Mouse (Mus musculus) embryonic facial prominence, embryonic 15.5 days (tissue): Measurements from ENCODE around the gene Pdxk. TPM values are rescaled to one million over a fixed set of nuclear protein-coding genes. Genes with fewer than 3 reads are reported as not detected.

Source experiments
- ATAC-seq: fragments of 200-750 bp; cut with Nextera tagmentation; 2 replicates; pipeline ENCODE4 v1.8.0; 2017; ENCODE audit warnings: low read depth, moderate TSS enrichment; ENCODE audit not compliant: insufficient number of reproducible peaks, low FRiP score, low TSS enrichment
- H3K27ac ChIP-seq: fragments of 300-500 bp; sonication (generic); replicated peaks from 2 replicates; pipeline ENCODE4 v1.5.1; 2015; ENCODE audit warnings: mild to moderate bottlenecking, inconsistent platforms
- H3K27me3 ChIP-seq: fragments of 300-500 bp; sonication (generic); 2 replicates; pipeline ENCODE4 v1.6.1; 2015; ENCODE audit warnings: inconsistent platforms
- H3K36me3 ChIP-seq: fragments of 300-500 bp; sonication (generic); 2 replicates; pipeline ENCODE4 v1.6.1; 2015; ENCODE audit warnings: mild to moderate bottlenecking, inconsistent platforms
- H3K4me1 ChIP-seq: fragments of 300-500 bp; sonication (generic); 2 replicates; pipeline ENCODE4 v1.6.1; 2015; ENCODE audit warnings: inconsistent platforms
- H3K4me2 ChIP-seq: fragments of 300-500 bp; sonication (generic); replicated peaks from 2 replicates; pipeline ENCODE4 v1.6.1; 2015; ENCODE audit warnings: mild to moderate bottlenecking, inconsistent platforms
- H3K4me3 ChIP-seq: fragments of 300-500 bp; sonication (generic); replicated peaks from 2 replicates; pipeline ENCODE4 v1.5.1; 2015; ENCODE audit warnings: mild to moderate bottlenecking, inconsistent platforms
- H3K9ac ChIP-seq: fragments of 300-500 bp; sonication (generic); 2 replicates; pipeline ENCODE4 v1.6.1; 2015; ENCODE audit warnings: inconsistent platforms
- H3K9me3 ChIP-seq: fragments of 300-500 bp; sonication (generic); replicated peaks from 2 replicates; pipeline ENCODE4 v1.6.1; 2016; ENCODE audit warnings: inconsistent platforms
- WGBS: fragments of 180-500 bp; shearing (Covaris S2); methylation state at CpG from one replicate; pipeline ENCODE4 v1.1.7; 2015; 5-methylcytosine and 5-hydroxymethylcytosine counted together
- polyA plus RNA-seq: library from polyadenylated mRNA; unstranded; fragments of >200 nt; fragmentation: Nextera tagmentation; extraction: Ambion mirVana; gene quantifications from 2 replicates; pipeline ENCODE4 v1.2.1, GENCODE M21; 2015

The Pdxk gene
- polyA plus RNA-seq, 1 experiment from 2014 or later = 14.1 TPM

GRCm38 (mm10) chr10:78472046-78472445 is 7.3 kb upstream of the Pdxk start:
- Histone ChIP-seq H3K4me2 (no peak overlapping the region), H3K4me3 (no peak overlapping the region), H3K9me3 (no peaks in the 10 kb centered on the region), H3K4me1 (no peaks in the 10 kb centered on the region), H3K27me3 (no peaks in the 10 kb centered on the region), H3K36me3 (no peaks in the 10 kb centered on the region), H3K27ac (no peak overlapping the region), H3K9ac (no peak overlapping the region)
- no peak for ATAC-seq
- WGBS = 78% methylated on average over 3 of the region's 3 CpGs

GRCm38 (mm10) chr10:78470582-78471313 is 6.0 kb upstream of the Pdxk start:
- Histone ChIP-seq H3K9ac (no peak overlapping the region), H3K4me2 (no peak overlapping the region), H3K4me1 (no peaks in the 10 kb centered on the region), H3K4me3 (no peak overlapping the region), H3K27me3 (no peaks in the 10 kb centered on the region), H3K27ac (no peak overlapping the region), H3K9me3 (no peaks in the 10 kb centered on the region), H3K36me3 (no peaks in the 10 kb centered on the region)
- 29% methylated on average over 15 of the region's 15 CpGs for WGBS
- no peak for ATAC-seq

- Histone ChIP-seq H3K4me2 (no peak overlapping the region), H3K36me3 (no peaks in the 10 kb centered on the region), H3K4me3 (no peak overlapping the region), H3K27ac (no peak overlapping the region), H3K27me3 (no peaks in the 10 kb centered on the region), H3K9me3 (no peaks in the 10 kb centered on the region), H3K4me1 (peaks cover 22% of the 10 kb centered on the region), H3K9ac (no peak overlapping the region)
- no peak for ATAC-seq
- 27% methylated on average over 2 of the region's 2 CpGs for WGBS
These were observed 3.1 kb upstream of the Pdxk start for GRCm38 (mm10) chr10:78467761-78468310.

- WGBS = 77% methylated on average over 9 of the region's 9 CpGs
- H3K36me3 ChIP-seq = no peaks in the 10 kb centered on the region
- H3K4me1 ChIP-seq = peaks cover 22% of the 10 kb centered on the region
These were observed 1.9 kb upstream of the Pdxk start for GRCm38 (mm10) chr10:78466647-78467046.

GRCm38 (mm10) chr10:78465472-78465871 is 697 bp upstream of the Pdxk start:
- WGBS = 79% methylated on average over 3 of the region's 3 CpGs
- Histone ChIP-seq H3K27ac (no peak overlapping the region; the same call in 1 of the 2 replicates), H3K4me3 (peak overlapping the region; percentile 74)

More at GRCm38 (mm10) chr10:78466647-78467046, 1.9 kb upstream of the Pdxk start:
- no peak overlapping the region for H3K27ac ChIP-seq
- H3K4me2 ChIP-seq = no peak overlapping the region
- no peaks in the 10 kb centered on the region for H3K9me3 ChIP-seq
- H3K9ac ChIP-seq = no peak overlapping the region
- no peak overlapping the region for H3K4me3 ChIP-seq
- H3K27me3 ChIP-seq = no peaks in the 10 kb centered on the region
- ATAC-seq = no peak

GRCm38 (mm10) chr10:78464201-78464791 is 479 bp downstream of the Pdxk start:
- peak overlapping the region; percentile 68 for H3K9ac ChIP-seq
- H3K4me3 ChIP-seq = peak overlapping the region; percentile 74
- ATAC-seq = no peak
- H3K4me1 ChIP-seq = peaks cover 22% of the 10 kb centered on the region
- H3K9me3 ChIP-seq = no peaks in the 10 kb centered on the region
- peak overlapping the region; percentile 28; the same call in 1 of the 2 replicates for H3K27ac ChIP-seq
- H3K27me3 ChIP-seq = no peaks in the 10 kb centered on the region
- peak overlapping the region; percentile 99 for H3K4me2 ChIP-seq
- 2% methylated on average over 32 of the region's 32 CpGs for WGBS
- H3K36me3 ChIP-seq = no peaks in the 10 kb centered on the region

More at GRCm38 (mm10) chr10:78465472-78465871, 697 bp upstream of the Pdxk start:
- ATAC-seq = no peak
- H3K4me1 ChIP-seq = peaks cover 22% of the 10 kb centered on the region
- H3K27me3 ChIP-seq = no peaks in the 10 kb centered on the region
- H3K9ac ChIP-seq = no peak overlapping the region
- no peaks in the 10 kb centered on the region for H3K9me3 ChIP-seq
- H3K36me3 ChIP-seq = no peaks in the 10 kb centered on the region
- peak overlapping the region; percentile 99 for H3K4me2 ChIP-seq

GRCm38 (mm10) chr10:78463769-78464167 is 1.0 kb downstream of the Pdxk start:
- peaks cover 27% of the 10 kb centered on the region for H3K4me1 ChIP-seq
- H3K4me2 ChIP-seq = peak overlapping the region; percentile 99
- H3K27ac ChIP-seq = no peak overlapping the region
- no peaks in the 10 kb centered on the region for H3K36me3 ChIP-seq
- H3K9ac ChIP-seq = 0 out of 2 replicates have a peak overlapping the region, but pooled peaks have one; percentile 68
- peak overlapping the region; percentile 74 for H3K4me3 ChIP-seq
- H3K9me3 ChIP-seq = no peaks in the 10 kb centered on the region
- no peak for ATAC-seq
- H3K27me3 ChIP-seq = no peaks in the 10 kb centered on the region
- WGBS = 79% methylated on average over 3 of the region's 3 CpGs

GRCm38 (mm10) chr10:78462945-78463768 is 1.6 kb downstream of the Pdxk start:
- ATAC-seq = no peak
- 0 out of 2 replicates have a peak overlapping the region, but pooled peaks have one; percentile 74 for H3K4me3 ChIP-seq

GRCm38 (mm10) chr10:78461767-78462166 is 3.0 kb downstream of the Pdxk start:
- Histone ChIP-seq H3K27me3 (no peaks in the 10 kb centered on the region), H3K27ac (no peak overlapping the region), H3K4me1 (peaks cover 41% of the 10 kb centered on the region), H3K36me3 (no peaks in the 10 kb centered on the region), H3K4me2 (no peak overlapping the region), H3K4me3 (no peak overlapping the region), H3K9me3 (no peaks in the 10 kb centered on the region), H3K9ac (no peak overlapping the region)
- no peak for ATAC-seq
- 80% methylated on average over 4 of the region's 4 CpGs for WGBS

More at GRCm38 (mm10) chr10:78462945-78463768, 1.6 kb downstream of the Pdxk start:
- Histone ChIP-seq H3K36me3 (no peaks in the 10 kb centered on the region), H3K4me2 (0 out of 2 replicates have a peak overlapping the region, but pooled peaks have one; percentile 99), H3K4me1 (peaks cover 33% of the 10 kb centered on the region), H3K9me3 (no peaks in the 10 kb centered on the region), H3K27me3 (no peaks in the 10 kb centered on the region), H3K9ac (no peak overlapping the region), H3K27ac (no peak overlapping the region)
- WGBS = 85% methylated on average over 8 of the region's 8 CpGs

GRCm38 (mm10) chr10:78460463-78460862 is 4.3 kb downstream of the Pdxk start:
- Histone ChIP-seq H3K4me3 (no peak overlapping the region), H3K4me1 (peaks cover 41% of the 10 kb centered on the region), H3K9me3 (no peaks in the 10 kb centered on the region), H3K27me3 (no peaks in the 10 kb centered on the region), H3K36me3 (no peaks in the 10 kb centered on the region), H3K27ac (no peak overlapping the region), H3K4me2 (no peak overlapping the region), H3K9ac (no peak overlapping the region)
- 15% methylated on average over 5 of the region's 5 CpGs for WGBS
- ATAC-seq = no peak
